In genomic region chr11:49518086-49518485, GRCm38 (mm10) we compare ENCODE assay signal across 40 mouse cellular contexts. TPM values are rescaled to one million over a fixed set of nuclear protein-coding genes. Genes with fewer than 3 reads are reported as not detected.
"Had no signal": no experiment of that assay in that cellular context is flagged by ENCODE, and none has a peak within 500 bp of the region (broad histone marks: within the 10 kb centered on the region; RNA-seq: fewer than 3 reads in every experiment).

No protein-coding gene starts in this region.

- DNase-seq: forebrain, postnatal 0 days; gastrocnemius, postnatal 14 days; gastrocnemius, postnatal 36 days; heart, adult 11 months; heart, adult 2 months; heart, postnatal 14 days; heart, postnatal 36 days; kidney, adult 11 months; kidney, adult 2 months; kidney, adult 9 months; kidney, postnatal 14 days; kidney, postnatal 36 days; liver; liver, embryonic 13.5 days had no signal

RNA-seq across cellular contexts. Expression of gene Olfr1383, which starts 1.4 kb away (rescaled TPM):
- total RNA-seq: forebrain, postnatal 0 days; gastrocnemius, postnatal 14 days; hematopoietic stem cell, adult 5-6 weeks; hindbrain, postnatal 0 days; left cerebral cortex, adult 8-10 months had no signal
- polyA plus RNA-seq: forebrain, postnatal 0 days; gonadal fat pad, adult 2 months; heart, adult 2 months; heart, embryonic 11.5 days; heart, embryonic 13.5 days; heart, embryonic 15.5 days; heart, postnatal 0 days; hindbrain, embryonic 11.5 days; hindbrain, embryonic 13.5 days; hindbrain, embryonic 15.5 days; hindbrain, postnatal 0 days; intestine, embryonic 14.5 days; intestine, embryonic 16.5 days; kidney, adult 2 months; kidney, embryonic 15.5 days; kidney, postnatal 0 days; large intestine, adult 2 months; limb, embryonic 10.5 days; limb, embryonic 12.5 days; limb, embryonic 14.5 days; liver, embryonic 11.5 days; liver, embryonic 13.5 days had no signal

RNA-seq across cellular contexts. Expression of gene Olfr1382, which starts 10.0 kb away (rescaled TPM):
- total RNA-seq: forebrain, postnatal 0 days; gastrocnemius, adult 18-20 months; gastrocnemius, postnatal 14 days; gastrocnemius, postnatal 36 days; heart, adult 2 months; heart, postnatal 14 days; heart, postnatal 36 days; hematopoietic stem cell, adult 5-6 weeks; hindbrain, postnatal 0 days; layer of hippocampus, adult 18-20 months; layer of hippocampus, postnatal 10 days; layer of hippocampus, postnatal 25 days; left cerebral cortex, adult 8-10 months; left cerebral cortex, postnatal 10 days had no signal
- polyA plus RNA-seq: forebrain, postnatal 0 days; gonadal fat pad, adult 2 months; heart, adult 2 months; heart, embryonic 11.5 days; heart, embryonic 13.5 days; heart, embryonic 15.5 days; heart, postnatal 0 days; hindbrain, embryonic 11.5 days; hindbrain, embryonic 13.5 days; hindbrain, embryonic 15.5 days; hindbrain, postnatal 0 days; intestine, embryonic 14.5 days; intestine, embryonic 16.5 days; kidney, adult 2 months; kidney, embryonic 15.5 days; kidney, postnatal 0 days; large intestine, adult 2 months; limb, embryonic 10.5 days; limb, embryonic 12.5 days; limb, embryonic 14.5 days; liver, embryonic 11.5 days; liver, embryonic 13.5 days had no signal

RNA-seq across cellular contexts. Expression of gene Olfr1384, which starts 11.6 kb away (rescaled TPM):
- total RNA-seq: forebrain, postnatal 0 days; gastrocnemius, adult 18-20 months; gastrocnemius, adult 8-10 months; gastrocnemius, postnatal 14 days; gastrocnemius, postnatal 36 days; heart, adult 2 months; hematopoietic stem cell, adult 5-6 weeks; hindbrain, postnatal 0 days; layer of hippocampus, adult 18-20 months; layer of hippocampus, postnatal 10 days; layer of hippocampus, postnatal 25 days; left cerebral cortex, adult 8-10 months; left cerebral cortex, postnatal 10 days had no signal
- polyA plus RNA-seq: forebrain, postnatal 0 days; gonadal fat pad, adult 2 months; heart, adult 2 months; heart, embryonic 11.5 days; heart, embryonic 13.5 days; heart, embryonic 15.5 days; heart, postnatal 0 days; hindbrain, embryonic 11.5 days; hindbrain, embryonic 13.5 days; hindbrain, embryonic 15.5 days; hindbrain, postnatal 0 days; intestine, embryonic 14.5 days; intestine, embryonic 16.5 days; kidney, adult 2 months; kidney, embryonic 15.5 days; kidney, postnatal 0 days; large intestine, adult 2 months; limb, embryonic 10.5 days; limb, embryonic 12.5 days; limb, embryonic 14.5 days; liver, embryonic 11.5 days; liver, embryonic 13.5 days had no signal

RNA-seq across cellular contexts. Expression of gene Olfr1381, which starts 25.2 kb away (rescaled TPM):
- total RNA-seq: forebrain, postnatal 0 days; gastrocnemius, adult 18-20 months; gastrocnemius, adult 8-10 months; gastrocnemius, postnatal 14 days; gastrocnemius, postnatal 36 days; heart, adult 2 months; heart, postnatal 14 days; heart, postnatal 36 days; hematopoietic stem cell, adult 5-6 weeks; hindbrain, postnatal 0 days; layer of hippocampus, adult 18-20 months; layer of hippocampus, postnatal 10 days; layer of hippocampus, postnatal 25 days; left cerebral cortex, adult 8-10 months; left cerebral cortex, postnatal 10 days had no signal
- polyA plus RNA-seq: forebrain, postnatal 0 days; gonadal fat pad, adult 2 months; heart, adult 2 months; heart, embryonic 11.5 days; heart, embryonic 13.5 days; heart, embryonic 15.5 days; heart, postnatal 0 days; hindbrain, embryonic 11.5 days; hindbrain, embryonic 13.5 days; hindbrain, embryonic 15.5 days; hindbrain, postnatal 0 days; intestine, embryonic 14.5 days; intestine, embryonic 16.5 days; kidney, adult 2 months; kidney, postnatal 0 days; large intestine, adult 2 months; limb, embryonic 10.5 days; limb, embryonic 12.5 days; limb, embryonic 14.5 days; liver, embryonic 11.5 days; liver, embryonic 13.5 days had no signal

RNA-seq across cellular contexts. Expression of gene Olfr1385, which starts 29.2 kb away (rescaled TPM):
- total RNA-seq: gastrocnemius, adult 18-20 months; gastrocnemius, adult 8-10 months; gastrocnemius, postnatal 14 days; gastrocnemius, postnatal 36 days; heart, adult 2 months; heart, postnatal 14 days; heart, postnatal 36 days; hematopoietic stem cell, adult 5-6 weeks; hindbrain, postnatal 0 days; layer of hippocampus, adult 18-20 months; layer of hippocampus, postnatal 25 days had no signal
- polyA plus RNA-seq: forebrain, postnatal 0 days; gonadal fat pad, adult 2 months; heart, adult 2 months; heart, embryonic 11.5 days; heart, embryonic 13.5 days; heart, embryonic 15.5 days; heart, postnatal 0 days; hindbrain, embryonic 11.5 days; hindbrain, embryonic 13.5 days; hindbrain, embryonic 15.5 days; hindbrain, postnatal 0 days; intestine, embryonic 14.5 days; intestine, embryonic 16.5 days; kidney, adult 2 months; kidney, embryonic 15.5 days; kidney, postnatal 0 days; large intestine, adult 2 months; limb, embryonic 10.5 days; limb, embryonic 12.5 days; limb, embryonic 14.5 days; liver, embryonic 11.5 days; liver, embryonic 13.5 days had no signal
